Mouse (Mus musculus) cerebellum, adult 2 months (tissue): Measurements from ENCODE around the gene Zdhhc15.

ENCODE experiments used
- CTCF ChIP-seq: fragments of 200-500 bp; IDR thresholded peaks from 2 replicates; pipeline ENCODE4 v1.5.1; 2011; ENCODE audit warnings: low read depth, mild to moderate bottlenecking, control low read depth, low read length, moderate library complexity, borderline replicate concordance; ENCODE audit not compliant: insufficient read depth
- POLR2A ChIP-seq: fragments of 200-500 bp; IDR thresholded peaks from 2 replicates; pipeline ENCODE4 v1.6.1; 2011; ENCODE audit warnings: low read length, control low read depth, borderline replicate concordance; ENCODE audit not compliant: insufficient read depth

GRCm38 (mm10) chrX:104545283-104545682 lies 125.6 kb downstream of the Zdhhc15 start:
- TF ChIP-seq CTCF (no peak), POLR2A (no peak)
